Mouse (Mus musculus): ENCODE measurements around the gene Spock3.
"Not testable (repeated sequence)": the region's sequence is repeated elsewhere in the genome, so short reads cannot be mapped to it uniquely, and the experiment has no call there.

Spock3 gene

DNA sequence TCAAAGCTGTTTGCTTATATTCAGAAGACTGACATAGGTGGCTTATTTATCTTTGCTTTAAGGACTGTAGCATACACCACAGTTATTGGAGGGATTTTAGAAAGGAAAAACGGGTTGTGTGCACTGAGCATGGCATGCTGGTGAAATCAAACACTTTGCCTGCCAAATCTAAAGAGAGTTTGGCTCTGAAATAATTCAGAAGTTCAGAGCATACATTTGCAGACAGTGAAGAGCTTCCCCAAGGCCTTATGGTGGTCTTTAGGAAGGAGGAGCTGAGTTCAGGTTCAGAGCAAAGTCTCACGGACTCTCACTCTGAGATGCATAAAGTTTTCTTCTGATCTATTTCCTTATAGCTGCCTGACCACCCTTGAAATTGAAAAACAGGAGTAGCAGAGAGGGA is at the start of gene Spock3:
Gene Spock3, plus strand, starts transcription at position 301 of the 400 bp plus-strand sequence.
- no peak for DNase-seq

DNA sequence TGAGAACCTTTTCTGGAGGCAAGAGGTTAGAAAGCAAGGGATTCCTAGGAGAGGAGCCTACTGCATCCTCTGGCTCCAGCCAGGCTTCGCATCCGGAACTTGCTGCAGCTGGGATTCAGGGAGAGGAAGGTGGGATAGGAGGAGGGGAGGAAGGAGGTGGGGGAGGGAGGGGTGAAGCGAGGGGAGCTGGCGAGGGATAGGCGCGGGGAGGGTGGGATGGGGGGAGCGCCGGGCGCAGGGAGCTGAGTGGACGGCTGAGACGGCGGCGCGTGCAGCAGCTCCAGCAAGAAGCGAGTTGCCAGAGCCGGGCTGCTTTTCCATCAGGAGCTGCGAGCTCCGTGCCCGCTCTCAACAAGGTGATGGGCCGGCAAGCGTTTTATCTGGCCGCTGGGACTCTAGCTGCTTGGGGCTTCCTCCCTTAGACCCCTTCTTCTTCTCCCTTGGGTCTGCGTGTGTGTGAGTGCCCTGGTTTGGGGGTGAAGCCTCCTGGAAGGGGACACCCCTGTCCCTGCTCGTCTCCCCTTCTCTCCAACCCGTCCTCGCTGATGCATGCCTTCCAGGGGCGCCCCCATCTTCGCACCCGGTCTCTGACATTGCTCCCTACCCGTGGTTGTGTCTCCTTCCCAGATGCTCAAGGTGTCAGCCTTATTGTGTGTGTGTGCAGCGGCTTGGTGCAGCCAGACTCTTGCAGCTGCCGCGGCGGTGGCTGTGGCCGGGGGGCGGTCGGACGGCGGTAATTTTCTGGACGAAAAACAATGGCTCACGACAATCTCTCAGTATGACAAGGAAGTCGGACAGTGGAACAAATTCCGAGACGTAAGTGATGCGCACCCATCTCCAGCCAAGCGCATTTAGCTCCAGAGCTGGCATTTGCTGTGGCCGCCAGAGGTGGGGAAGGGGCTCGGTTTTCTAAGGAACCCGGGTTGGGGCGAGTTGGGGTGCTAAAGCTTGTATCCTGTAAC is 645 bp downstream of the Spock3 start:
- no peak for DNase-seq

DNA sequence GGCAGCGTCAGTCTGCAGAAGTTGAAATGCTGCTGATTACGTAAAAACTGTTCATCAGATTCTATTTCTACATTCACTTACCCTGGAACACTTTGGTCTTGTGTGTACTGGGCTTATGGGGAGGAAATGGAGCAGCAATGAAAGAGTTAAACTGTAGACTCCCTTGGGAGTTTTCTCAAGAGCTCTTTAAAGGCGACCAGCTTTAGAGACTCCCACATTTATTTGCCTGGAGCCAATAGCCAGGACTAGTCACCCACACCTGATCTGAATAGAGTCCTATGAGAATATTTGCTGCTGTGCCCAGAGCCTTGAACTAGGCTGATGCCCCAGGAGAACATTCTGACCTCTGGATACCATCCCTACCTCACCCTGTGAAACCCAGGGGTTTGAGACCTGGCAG is 1.7 kb downstream of the Spock3 start:
- no peak for DNase-seq

DNA sequence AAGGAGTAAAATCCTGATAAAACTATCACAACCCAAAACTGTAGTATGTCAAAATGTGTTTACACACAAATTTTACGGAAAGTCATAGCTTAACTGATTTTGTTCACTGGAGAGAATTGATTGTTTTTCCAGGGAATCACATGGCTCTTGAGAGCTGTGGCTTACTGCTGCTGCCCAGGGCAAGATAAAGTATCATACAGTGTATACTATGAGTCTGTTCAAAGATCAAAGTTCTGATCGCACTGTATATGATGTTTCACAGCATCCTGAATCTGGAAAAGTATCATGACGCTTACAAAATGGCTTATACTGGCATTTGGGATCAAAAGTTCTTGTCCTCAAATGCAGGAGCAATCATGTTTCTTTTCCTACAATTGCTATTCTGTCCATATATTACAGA is 11.8 kb downstream of the Spock3 start:
- DNase-seq = no peak

DNA sequence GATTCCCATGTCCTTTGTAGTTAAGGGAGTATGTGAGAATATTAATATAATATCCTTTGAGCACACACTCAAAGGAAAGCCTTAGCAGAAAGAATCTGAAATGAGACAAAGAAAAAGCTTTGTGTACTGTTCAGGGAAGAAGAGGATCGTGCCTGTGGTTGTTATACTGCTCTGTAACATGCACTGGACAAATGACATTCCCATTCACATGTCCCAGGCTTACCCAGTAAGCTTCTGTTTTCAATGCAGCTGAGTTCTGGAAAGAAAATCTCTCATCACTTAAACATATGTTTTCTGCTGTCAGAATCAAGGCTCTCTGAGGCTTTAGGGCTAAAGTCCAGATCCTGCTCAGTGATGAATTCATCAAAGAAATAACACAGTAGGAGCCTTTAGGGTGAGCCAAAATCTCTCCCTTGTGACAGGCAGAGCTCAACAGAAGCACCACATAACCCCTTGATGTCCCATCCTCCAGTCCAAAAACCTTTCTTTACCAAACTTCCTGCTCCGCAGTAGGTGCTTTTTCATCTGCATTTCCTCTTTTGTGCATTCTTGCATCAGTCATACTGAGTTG is 19.1 kb downstream of the Spock3 start:
- DNase-seq = no peak

DNA sequence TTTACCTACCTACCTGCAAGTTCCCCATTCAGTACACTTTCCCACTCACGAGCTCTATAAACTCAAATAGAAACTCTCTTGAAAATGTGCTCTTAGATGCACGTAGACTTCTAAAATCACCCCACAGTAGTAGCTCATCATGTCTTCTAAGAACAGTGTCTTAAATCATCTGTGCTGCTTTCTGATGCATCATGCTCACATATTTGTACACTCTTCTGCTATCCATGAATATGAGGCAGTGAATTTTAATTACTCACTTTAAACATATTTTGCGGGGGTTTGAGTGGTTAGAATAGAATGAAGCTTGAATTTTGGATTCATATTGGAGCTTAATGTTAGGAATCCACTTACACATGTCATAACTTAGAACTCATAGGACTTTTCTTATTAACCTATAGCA is 138.2 kb downstream of the Spock3 start:
- DNase-seq = no peak

DNA sequence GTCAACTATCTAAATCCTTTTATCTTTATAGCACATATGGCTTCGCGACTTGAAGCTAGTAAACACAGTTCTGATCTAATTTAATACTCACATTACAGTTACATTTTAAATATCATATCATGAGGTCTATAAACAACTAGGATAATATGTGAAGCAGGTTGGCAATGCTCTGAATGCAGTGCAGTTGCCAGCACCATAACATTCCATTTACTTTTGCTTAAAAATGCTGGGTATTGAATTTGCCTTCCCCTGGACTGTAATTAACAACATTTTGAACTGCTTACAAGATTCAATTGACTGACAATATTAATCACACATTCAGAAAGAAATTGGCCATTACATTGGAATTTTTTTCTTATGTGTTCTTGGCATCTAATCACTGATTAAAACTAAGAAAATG is 147.4 kb downstream of the Spock3 start:
- no peak for DNase-seq

DNA sequence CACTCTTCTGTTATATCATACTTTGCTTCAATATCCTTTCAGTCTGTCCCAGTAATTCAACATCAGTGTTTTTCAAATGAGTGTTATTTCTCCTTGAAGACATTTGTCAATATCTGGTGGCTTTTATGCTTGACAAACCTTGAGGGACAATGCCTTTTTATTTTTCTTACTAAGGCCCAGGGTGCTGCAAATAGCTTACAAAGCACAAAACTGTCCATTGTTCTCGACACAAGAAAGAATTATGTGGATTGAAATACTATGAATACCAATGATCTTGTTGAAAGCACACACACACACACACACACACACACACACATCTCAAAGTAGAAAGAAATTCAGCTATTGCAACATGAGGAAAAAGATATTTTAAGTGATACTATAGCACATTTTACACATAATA is 159.0 kb downstream of the Spock3 start:
- no peak for DNase-seq

DNA sequence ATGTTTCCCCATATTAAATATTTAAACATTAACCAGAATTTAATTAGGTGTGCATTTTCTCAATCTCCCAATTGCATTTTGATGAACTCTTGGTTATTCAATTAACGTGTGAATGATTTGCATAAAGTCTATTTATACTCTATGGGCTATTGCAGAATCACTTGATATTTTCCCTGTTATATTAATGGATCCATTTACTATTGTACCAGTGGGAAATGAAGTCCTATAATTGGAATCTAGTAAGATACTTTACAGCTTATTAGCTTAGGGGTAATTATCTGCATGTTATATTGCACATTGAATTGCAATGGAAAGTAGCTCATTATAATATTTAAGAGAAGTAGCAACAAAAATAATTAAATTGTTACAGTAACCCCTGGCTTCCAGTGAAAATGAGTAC is 162.1 kb downstream of the Spock3 start:
- no peak for DNase-seq

DNA sequence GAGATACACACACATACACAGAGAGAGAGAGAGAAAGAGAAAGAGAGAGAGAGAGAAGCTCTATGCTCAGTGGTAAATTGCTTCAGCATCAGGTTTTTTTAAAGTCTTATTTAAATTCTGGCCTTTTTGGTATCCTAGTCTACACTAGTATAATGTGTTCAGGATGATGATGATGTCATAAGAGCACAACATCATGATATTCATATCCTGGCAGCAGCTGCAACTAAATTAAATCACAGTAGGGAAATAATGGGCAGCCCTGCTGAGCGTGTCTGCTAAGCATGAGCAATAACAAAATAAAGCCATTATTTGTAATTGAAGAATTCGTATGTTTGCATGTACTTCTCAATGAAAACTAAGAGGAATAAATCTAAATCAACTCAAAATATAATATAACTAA is 169.7 kb downstream of the Spock3 start:
- DNase-seq = no peak

DNA sequence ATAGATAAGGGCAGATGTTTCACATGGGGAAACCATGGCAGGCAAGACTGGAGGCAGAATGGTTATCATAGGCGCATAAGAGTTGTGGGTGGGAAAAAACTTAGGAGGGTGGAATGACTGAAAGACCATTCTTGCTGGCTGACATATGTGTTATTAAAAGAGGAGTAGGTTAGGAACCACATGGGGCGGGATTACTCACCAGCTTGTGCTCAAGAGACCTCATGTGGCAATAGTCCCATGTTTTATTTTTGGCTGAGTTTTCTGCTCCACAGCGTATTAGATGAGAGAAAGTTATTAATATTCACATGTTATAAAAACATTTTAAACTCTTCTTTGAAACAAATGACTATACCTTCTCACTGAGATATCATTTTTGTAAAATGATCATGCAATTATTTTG is 184.6 kb downstream of the Spock3 start:
- no peak for DNase-seq

DNA sequence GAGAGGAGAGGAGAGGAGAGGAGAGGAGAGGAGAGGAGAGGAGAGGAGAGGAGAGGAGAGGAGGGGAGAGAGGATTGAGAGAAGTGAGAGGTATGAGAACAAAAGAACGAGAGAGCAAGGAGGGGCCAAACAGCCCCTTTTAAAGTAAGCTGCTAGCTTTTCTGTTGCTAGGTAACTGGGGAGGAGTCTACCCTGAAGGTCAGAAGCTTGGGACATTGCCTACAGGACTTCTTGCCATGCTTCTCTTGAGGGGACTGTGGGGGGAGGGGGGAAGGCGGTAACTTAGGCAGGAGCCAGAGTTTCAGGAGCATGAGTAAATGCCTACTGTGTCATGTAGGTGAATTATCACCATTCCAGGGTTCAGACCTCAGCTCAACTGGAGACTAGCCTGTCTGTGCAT is 213.1 kb downstream of the Spock3 start:
- not testable (repeated sequence) for DNase-seq

DNA sequence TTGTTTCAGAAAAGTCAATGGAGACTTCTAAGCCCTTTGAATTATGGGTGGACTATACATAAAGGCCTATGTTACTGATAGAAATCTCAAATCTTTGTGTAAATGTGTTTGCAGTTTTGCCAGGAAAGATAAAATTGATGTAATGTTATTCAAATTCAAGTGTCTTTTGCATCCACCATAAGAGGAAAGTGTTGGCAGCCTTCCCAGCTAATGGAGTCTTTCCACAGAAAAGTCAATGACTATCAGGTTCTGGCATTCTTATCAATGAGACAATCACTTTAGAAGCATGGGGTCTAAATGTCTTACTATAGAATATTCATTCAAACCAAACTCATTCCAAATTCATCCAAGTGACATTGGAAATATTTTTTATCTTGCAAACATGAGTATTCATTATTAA is 214.5 kb downstream of the Spock3 start:
- no peak for DNase-seq

DNA sequence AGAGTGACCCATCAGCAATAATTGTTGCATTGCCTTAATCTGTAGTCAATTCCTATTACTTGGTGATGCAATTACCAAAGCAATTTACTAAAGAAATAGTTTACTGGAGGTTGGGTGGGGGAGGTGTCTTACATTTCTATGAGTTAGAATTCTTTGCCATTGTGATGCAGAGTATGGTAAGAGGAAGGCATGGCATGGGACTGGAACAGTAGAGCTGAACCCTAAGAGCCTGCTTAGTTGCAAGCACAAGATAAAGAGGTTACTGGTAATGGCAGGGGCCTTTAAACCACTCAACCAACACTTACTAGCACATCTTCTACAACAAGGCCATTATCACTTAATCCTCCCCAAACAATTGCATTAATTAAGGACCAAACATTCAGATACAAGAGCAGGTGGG is 219.1 kb downstream of the Spock3 start:
- no peak for DNase-seq

DNA sequence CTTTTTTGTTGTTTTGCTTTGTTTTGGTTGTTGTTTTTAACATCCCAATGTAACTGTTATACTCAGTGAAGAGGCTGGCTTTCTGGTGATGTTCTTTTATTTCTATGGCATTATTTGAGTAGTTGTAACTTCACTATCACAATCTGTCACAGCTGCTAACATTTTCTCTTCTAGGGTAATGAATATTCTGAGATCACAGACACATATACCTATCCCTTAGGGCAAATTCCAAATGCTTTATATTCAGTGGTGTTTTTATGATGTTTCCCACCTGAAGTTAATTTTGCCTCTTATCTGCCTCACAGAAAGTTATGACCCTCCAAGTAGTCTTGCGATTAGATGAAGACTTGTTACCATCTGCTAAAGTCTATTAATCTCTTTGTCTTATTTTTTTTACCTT is 230.5 kb downstream of the Spock3 start:
- no peak for DNase-seq

DNA sequence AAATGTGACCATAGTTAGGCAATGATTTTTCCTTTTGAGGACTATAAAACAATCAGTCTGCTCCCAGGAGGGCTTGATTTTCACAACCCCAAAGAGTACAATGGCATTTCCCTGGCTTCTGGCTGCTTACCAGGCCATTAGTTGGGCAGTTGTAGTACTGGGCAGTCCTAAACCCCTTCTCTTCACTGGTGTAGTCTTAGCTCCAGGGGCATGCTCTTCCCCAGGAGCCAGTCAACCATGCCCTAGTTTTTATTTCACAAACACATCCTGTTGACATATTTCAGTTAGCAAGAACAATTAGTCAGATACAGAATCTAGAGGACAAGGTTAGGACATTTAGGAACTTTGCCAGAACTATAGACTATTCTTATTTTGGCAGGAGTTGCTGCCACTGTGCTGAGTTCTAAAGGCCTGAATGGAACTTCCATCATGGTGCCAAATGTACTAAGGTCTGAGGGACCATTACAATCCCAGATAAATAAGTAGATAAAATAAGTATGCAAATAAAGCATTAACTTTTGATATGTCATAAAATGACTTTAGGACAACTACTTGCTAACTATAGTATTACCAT is 308.1 kb downstream of the Spock3 start:
- DNase-seq = no peak

DNA sequence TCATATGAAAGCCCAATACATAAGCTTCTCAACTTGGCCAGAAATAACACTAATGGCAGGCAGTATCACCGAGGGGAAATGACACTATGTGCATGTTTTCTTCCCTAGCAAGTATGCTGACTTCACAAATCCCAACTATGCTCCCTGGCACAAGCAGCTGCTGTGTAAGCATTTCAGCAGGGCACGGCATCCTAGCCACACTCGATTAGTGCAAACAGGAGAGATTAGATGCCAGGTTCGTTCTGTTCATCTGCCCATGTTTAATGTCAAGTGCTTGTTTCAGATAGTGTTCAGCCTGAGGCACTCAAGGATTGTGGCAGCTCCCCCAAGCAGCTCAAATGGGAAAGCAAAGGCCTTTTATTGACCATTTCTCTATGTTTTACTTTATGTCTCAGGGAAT is 311.7 kb downstream of the Spock3 start:
- no peak for DNase-seq

DNA sequence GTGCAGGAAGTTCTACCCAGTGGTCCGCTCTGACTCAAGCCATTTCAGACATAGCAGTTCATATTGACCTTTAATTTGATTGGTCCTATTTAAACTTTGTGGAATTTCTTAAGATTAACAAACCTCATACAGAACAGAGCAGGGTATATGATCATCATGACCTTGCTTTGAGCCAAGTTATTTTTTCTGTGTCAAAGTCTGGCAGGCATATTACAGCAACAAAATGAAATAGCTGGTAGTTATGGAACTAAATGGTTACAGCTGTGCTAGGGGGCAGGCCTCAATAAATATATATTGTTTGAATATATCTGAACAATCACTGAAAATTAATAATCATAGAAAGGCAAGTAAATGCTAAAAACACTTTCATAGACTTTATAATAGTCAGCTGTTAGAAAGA is 384.6 kb downstream of the Spock3 start:
- no peak for DNase-seq

DNA sequence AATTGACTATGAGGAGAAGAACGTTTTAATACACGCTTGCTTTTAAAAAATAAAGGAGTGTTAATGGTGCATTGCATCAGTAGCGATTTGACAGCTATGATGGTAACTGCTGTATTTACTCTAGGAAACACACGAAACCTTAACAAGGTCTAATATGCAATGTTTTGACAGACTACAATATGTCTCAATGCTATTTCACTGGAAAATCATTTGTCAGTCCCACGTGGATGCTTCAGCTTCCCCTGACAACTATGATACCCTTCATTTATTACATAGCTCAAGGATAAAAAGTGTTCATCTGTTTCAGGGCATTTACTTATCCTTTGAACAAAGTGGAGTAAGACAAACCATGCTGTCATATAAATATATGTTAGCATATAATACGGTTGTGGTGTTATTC is 417.8 kb downstream of the Spock3 start:
- no peak for DNase-seq

DNA sequence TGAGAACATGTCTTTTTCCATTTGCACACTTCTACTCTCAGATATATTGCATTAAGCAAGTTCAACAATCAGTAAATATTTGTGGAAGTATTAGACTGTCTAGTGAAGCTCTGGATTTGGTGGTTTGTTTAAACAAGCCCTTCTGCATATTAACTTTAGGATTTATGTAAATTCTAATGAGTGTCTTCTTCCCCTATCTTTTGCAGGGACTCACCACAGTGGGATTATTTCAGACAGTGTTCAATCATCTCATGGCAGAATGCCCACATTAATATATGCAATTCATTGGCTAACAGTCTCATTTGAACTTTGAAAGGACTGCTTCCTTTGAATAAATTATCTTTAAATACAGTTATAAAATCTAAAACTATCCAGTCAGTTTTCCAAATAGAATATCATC is 446.9 kb downstream of the Spock3 start:
- no peak for DNase-seq
